Mouse (Mus musculus): ENCODE data around the gene Gm6526.
"Not testable (repeated sequence)": the region's sequence is repeated elsewhere in the genome, so short reads cannot be mapped to it uniquely, and the experiment has no call there.

GRCm38 (mm10) chr14:43747566-43747965, at the start of gene Gm6526:
- not testable (repeated sequence) for TF ChIP-seq USF1 (IDR thresholded peaks at IDR 0.05; ENCODE audit: low read depth, low read length); MYB (IDR thresholded peaks at IDR 0.05; ENCODE audit: low read depth, low read length); CTCF (IDR thresholded peaks at IDR 0.05 in 2 of 3, conservative IDR thresholded peaks at IDR 0.05 in 1 of 3; ENCODE audit: control insufficient read depth in 1 of 3, insufficient read depth in 1 of 3, low read depth in 2 of 3, low read length in 3 of 3, poor library complexity in 1 of 3, severe bottlenecking in 1 of 3); TAL1 (IDR thresholded peaks at IDR 0.05; ENCODE audit: low read length); POLR2A (IDR thresholded peaks at IDR 0.05; ENCODE audit: control insufficient read depth in 1 of 2, insufficient read depth in 1 of 2, low read depth in 1 of 2, low read length in 2 of 2, poor library complexity in 1 of 2); MAFK (IDR thresholded peaks at IDR 0.05; ENCODE audit: borderline replicate concordance, low read depth, low read length); EP300 (IDR thresholded peaks at IDR 0.05; ENCODE audit: low read depth in 1 of 2, low read length in 2 of 2); SMC3 (IDR thresholded peaks at IDR 0.05; ENCODE audit: low read depth, low read length); MXI1 (IDR thresholded peaks at IDR 0.05; ENCODE audit: low read depth, low read length); NRF1 (IDR thresholded peaks at IDR 0.05; ENCODE audit: insufficient read depth, low read depth, low read length, poor library complexity, severe bottlenecking); MAZ (IDR thresholded peaks at IDR 0.05; ENCODE audit: low read depth, low read length); ZKSCAN1 (IDR thresholded peaks at IDR 0.05; ENCODE audit: low read depth, low read length)

Data from MEL (cell line).